Mouse (Mus musculus) cerebellum, adult 2 months (tissue): ENCODE results near the gene Igf1r. TPM values are rescaled to one million over a fixed set of nuclear protein-coding genes. Genes with fewer than 3 reads are reported as not detected.

Source experiments
- DNase-seq, 2 experiments: peaks; one replicate each; pipeline ENCODE4 v3.0.0; 2021
- H3K27ac ChIP-seq: fragments of 200-500 bp; 2 replicates; pipeline ENCODE4 v1.5.1; 2012; ENCODE audit warnings: low read length, control low read depth, inconsistent platforms; ENCODE audit not compliant: insufficient read depth
- H3K27me3 ChIP-seq: fragments of 200-500 bp; 2 replicates; pipeline ENCODE4 v1.6.1; 2012; ENCODE audit warnings: inconsistent platforms, mild to moderate bottlenecking, low read length, moderate library complexity; ENCODE audit not compliant: control insufficient read depth, insufficient read depth
- H3K4me1 ChIP-seq: fragments of 200-500 bp; 2 replicates; pipeline ENCODE4 v1.6.1; 2011; ENCODE audit warnings: low read length; ENCODE audit not compliant: control insufficient read depth, insufficient read depth
- H3K4me3 ChIP-seq: fragments of 200-500 bp; replicated peaks from 2 replicates; pipeline ENCODE3; 2011; ENCODE audit warnings: mild to moderate bottlenecking, low read depth, low read length, control low read depth; ENCODE audit not compliant: insufficient read depth
- CTCF ChIP-seq: fragments of 200-500 bp; IDR thresholded peaks from 2 replicates; pipeline ENCODE4 v1.5.1; 2011; ENCODE audit warnings: low read depth, mild to moderate bottlenecking, control low read depth, low read length, moderate library complexity, borderline replicate concordance; ENCODE audit not compliant: insufficient read depth
- POLR2A ChIP-seq: fragments of 200-500 bp; IDR thresholded peaks from 2 replicates; pipeline ENCODE4 v1.6.1; 2011; ENCODE audit warnings: low read length, control low read depth, borderline replicate concordance; ENCODE audit not compliant: insufficient read depth
- WGBS: fragments of 180-500 bp; shearing (Covaris S2); methylation state at CpG from one replicate; pipeline ENCODE4 v1.1.7; 2018; 5-methylcytosine and 5-hydroxymethylcytosine counted together
- polyA plus RNA-seq: library from polyadenylated mRNA; depleted of rRNA; stranded (reverse); fragments of >200 nt; gene quantifications from 2 replicates; pipeline ENCODE4 v1.2.3, GENCODE M21; 2012

Gene Igf1r
- polyA plus RNA-seq, 1 experiment, result 20.5 TPM

- no peak for TF ChIP-seq CTCF
- TF ChIP-seq POLR2A, result no peak
- WGBS, result 32% methylated on average over 8 of the region's 8 CpGs
- DNase-seq, result no peak
- Histone ChIP-seq H3K27ac (no peak overlapping the region), H3K27me3 (no peaks in the 10 kb centered on the region), H3K4me1 (peaks cover 8% of the 10 kb centered on the region), H3K4me3 (no peak overlapping the region)
These were observed 42.6 kb downstream of the Igf1r start for GRCm38 (mm10) chr7:67995276-67995675.

DNA sequence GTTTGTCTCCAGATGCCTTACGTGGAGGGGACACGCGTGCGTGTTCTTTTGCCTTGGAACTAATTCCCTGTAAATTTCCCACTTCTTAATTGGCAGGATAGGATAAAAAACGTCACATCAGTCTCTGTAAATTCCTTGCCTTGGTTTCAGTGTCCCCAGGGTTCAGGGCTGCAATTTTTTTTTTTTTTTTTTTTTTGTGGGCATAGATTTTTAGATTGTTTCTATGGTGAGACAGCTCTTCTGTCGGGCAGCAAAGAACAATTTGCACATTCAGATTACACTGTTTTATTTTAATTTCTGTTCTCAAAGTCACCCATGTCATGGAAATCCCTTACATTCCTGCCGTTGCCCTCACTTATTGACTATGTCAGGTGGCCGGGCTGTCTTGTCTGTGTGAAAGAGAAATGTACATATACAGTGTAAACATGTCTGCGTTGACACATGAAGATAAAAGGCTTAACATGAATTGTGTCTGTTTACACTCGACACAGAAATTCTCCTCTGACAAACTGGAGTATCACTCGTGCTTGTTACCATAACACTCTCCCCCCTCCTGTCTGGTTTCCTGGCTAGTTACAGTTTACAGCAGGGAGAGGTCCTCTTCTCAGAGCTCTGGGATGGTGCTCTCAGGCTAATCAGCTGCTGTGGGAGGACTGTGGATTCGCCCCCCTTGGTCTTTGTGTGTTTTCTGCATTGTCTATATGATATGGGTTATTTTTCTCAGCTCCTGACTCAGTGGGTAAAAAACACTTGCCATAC lies 43.8 kb downstream of the Igf1r start:
- DNase-seq, result no peak
- 81% methylated on average over 12 of the region's 12 CpGs for WGBS
- Histone ChIP-seq H3K27ac (no peak overlapping the region), H3K27me3 (no peaks in the 10 kb centered on the region), H3K4me3 (no peak overlapping the region), H3K4me1 (peaks cover 8% of the 10 kb centered on the region)
- TF ChIP-seq POLR2A (no peak), CTCF (no peak)

DNA sequence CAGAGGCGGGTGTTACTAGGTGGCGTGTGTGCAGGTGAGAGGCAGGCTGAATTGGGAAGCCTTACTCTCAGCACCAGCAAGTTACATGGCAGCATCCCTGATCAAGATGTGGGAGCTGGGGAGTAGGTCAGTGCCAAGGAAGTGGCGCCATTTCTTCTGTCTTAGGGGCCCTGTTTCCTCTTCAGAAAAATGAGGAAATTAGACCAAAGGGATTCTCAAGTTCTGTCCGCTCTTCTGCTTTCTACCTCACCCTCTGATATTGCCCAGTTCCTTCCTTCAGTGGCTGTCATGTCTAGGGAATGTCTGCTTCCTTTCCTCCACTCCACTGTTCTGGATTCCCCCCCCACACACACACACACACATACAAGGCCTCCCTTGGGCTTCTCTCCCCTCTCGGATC lies 48.6 kb downstream of the Igf1r start:
- no peak for DNase-seq
- WGBS, result 86% methylated on average over 5 of the region's 5 CpGs
- Histone ChIP-seq H3K27ac (no peak overlapping the region), H3K27me3 (no peaks in the 10 kb centered on the region), H3K4me1 (no peaks in the 10 kb centered on the region; the same call in 1 of the 2 replicates), H3K4me3 (no peak overlapping the region)
- no peak for TF ChIP-seq CTCF
- TF ChIP-seq POLR2A, result no peak

GRCm38 (mm10) chr7:68006074-68006473 lies 53.4 kb downstream of the Igf1r start:
- Histone ChIP-seq H3K4me3 (no peak overlapping the region), H3K27ac (no peak overlapping the region), H3K27me3 (no peaks in the 10 kb centered on the region), H3K4me1 (peaks cover 5% of the 10 kb centered on the region)
- no peak for TF ChIP-seq CTCF
- no peak for TF ChIP-seq POLR2A
- 83% methylated on average over 7 of the region's 7 CpGs for WGBS
- DNase-seq, result no peak

- no peaks in the 10 kb centered on the region for H3K27me3 ChIP-seq
- WGBS, result 77% methylated on average over 6 of the region's 6 CpGs
- H3K4me1 ChIP-seq, result peaks cover 5% of the 10 kb centered on the region
- TF ChIP-seq CTCF, result no peak
- no peak for TF ChIP-seq POLR2A
- DNase-seq, result no peak
- no peak overlapping the region for H3K27ac ChIP-seq
- H3K4me3 ChIP-seq, result no peak overlapping the region
These were observed 53.9 kb downstream of the Igf1r start for GRCm38 (mm10) chr7:68006496-68006895.

DNA sequence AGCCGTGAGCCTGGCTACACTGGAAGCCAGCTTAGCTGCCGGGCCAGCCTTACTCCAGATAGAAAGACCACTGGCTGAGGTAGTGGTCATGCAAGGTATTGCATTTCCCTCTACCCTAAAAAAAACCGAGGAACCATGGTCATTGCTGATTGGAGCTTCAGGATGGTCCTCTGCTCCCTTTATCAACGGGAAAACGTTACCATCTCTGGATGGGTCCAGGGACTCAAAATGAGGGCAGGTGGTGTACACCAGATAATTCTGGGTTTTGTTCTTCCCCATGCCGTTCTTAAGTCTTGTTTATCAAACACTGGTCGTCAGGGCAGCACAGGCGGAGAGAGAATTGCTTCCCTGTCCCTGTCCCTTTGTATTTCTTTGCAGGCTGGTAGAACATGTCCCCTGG lies 57.0 kb downstream of the Igf1r start:
- peaks cover 5% of the 10 kb centered on the region for H3K4me1 ChIP-seq
- WGBS, result 60% methylated on average over 8 of the region's 8 CpGs
- H3K27me3 ChIP-seq, result no peaks in the 10 kb centered on the region
- TF ChIP-seq POLR2A (no peak), CTCF (no peak)
- H3K27ac ChIP-seq, result no peak overlapping the region
- no peak for DNase-seq
- H3K4me3 ChIP-seq, result no peak overlapping the region

DNA sequence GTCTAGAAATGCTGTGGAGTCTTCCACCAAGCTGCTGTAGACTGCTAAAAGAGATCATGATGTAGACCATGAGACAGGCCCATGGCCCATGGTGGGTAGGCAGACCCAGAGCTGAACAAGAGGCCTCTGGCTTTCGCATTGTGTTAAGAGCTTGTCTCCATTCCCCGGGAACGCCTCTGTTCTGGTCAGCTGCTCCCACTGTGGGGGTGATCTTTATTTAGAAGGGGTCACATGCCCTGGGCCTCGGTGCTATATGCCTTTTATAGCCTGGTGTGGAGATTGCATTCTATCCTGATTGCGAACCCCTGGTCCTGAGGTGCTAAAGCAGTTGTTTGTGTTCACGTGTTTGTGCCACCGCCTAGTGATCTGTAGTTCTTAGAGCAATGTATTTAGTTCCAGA lies 57.5 kb downstream of the Igf1r start:
- Histone ChIP-seq H3K4me3 (no peak overlapping the region), H3K27me3 (no peaks in the 10 kb centered on the region), H3K27ac (no peak overlapping the region), H3K4me1 (peaks cover 5% of the 10 kb centered on the region)
- 59% methylated on average over 7 of the region's 7 CpGs for WGBS
- DNase-seq, result no peak
- TF ChIP-seq POLR2A (no peak), CTCF (no peak)

GRCm38 (mm10) chr7:68010802-68011201 lies 58.2 kb downstream of the Igf1r start:
- 85% methylated on average over 3 of the region's 3 CpGs for WGBS
- H3K27ac ChIP-seq, result no peak overlapping the region
- no peaks in the 10 kb centered on the region for H3K27me3 ChIP-seq
- H3K4me1 ChIP-seq, result peaks cover 5% of the 10 kb centered on the region
- TF ChIP-seq CTCF (no peak), POLR2A (no peak)
- H3K4me3 ChIP-seq, result no peak overlapping the region
- DNase-seq, result no peak
